Mouse (Mus musculus) lung, postnatal 0 days (tissue): Measurements from ENCODE around the gene Tmem246. TPM values are rescaled to one million over a fixed set of nuclear protein-coding genes. Genes with fewer than 3 reads are reported as not detected.
A peak's percentile ranks its signal among the peaks of the same experiment; 100 is the strongest.

Experiments
- ATAC-seq: fragments of 200-750 bp; cut with Nextera tagmentation; 2 replicates; pipeline ENCODE4 v1.8.0; 2017; ENCODE audit warnings: moderate library complexity
- DNase-seq: peaks from one replicate; pipeline ENCODE4 v3.0.0-alpha.2; 2016; ENCODE audit warnings: low spot score
- H3K27ac ChIP-seq: fragments of 300-500 bp; sonication (generic); 2 replicates; pipeline ENCODE4 v1.5.1; 2014; ENCODE audit warnings: antibody characterized with exemption, mild to moderate bottlenecking, low read length, mixed read lengths
- H3K27me3 ChIP-seq: fragments of 300-500 bp; sonication (generic); replicated peaks from 2 replicates; pipeline ENCODE4 v1.6.1; 2014; ENCODE audit warnings: low read length, mixed read lengths; ENCODE audit not compliant: insufficient read depth
- H3K36me3 ChIP-seq: fragments of 300-500 bp; sonication (generic); 2 replicates; pipeline ENCODE4 v1.6.1; 2014; ENCODE audit warnings: low read length, mixed read lengths; ENCODE audit not compliant: insufficient read depth
- H3K4me1 ChIP-seq: fragments of 300-500 bp; sonication (generic); 2 replicates; pipeline ENCODE4 v1.6.1; 2014; ENCODE audit warnings: antibody characterized with exemption, low read depth, low read length, mixed read lengths; ENCODE audit not compliant: insufficient read depth
- H3K4me2 ChIP-seq: fragments of 300-500 bp; sonication (generic); replicated peaks from 2 replicates; pipeline ENCODE4 v1.6.1; 2014; ENCODE audit warnings: low read depth, mild to moderate bottlenecking, low read length, moderate library complexity, mixed read lengths
- H3K4me3 ChIP-seq: fragments of 300-500 bp; sonication (generic); 2 replicates; pipeline ENCODE4 v1.5.1; 2014; ENCODE audit warnings: low read depth, low read length
- H3K9ac ChIP-seq: fragments of 300-500 bp; sonication (generic); replicated peaks from 2 replicates; pipeline ENCODE4 v1.6.1; 2014; ENCODE audit warnings: low read depth, mild to moderate bottlenecking
- H3K9me3 ChIP-seq: fragments of 300-500 bp; sonication (generic); 2 replicates; pipeline ENCODE4 v1.6.1; 2016; ENCODE audit warnings: low read length, mixed read lengths
- CTCF ChIP-seq: IDR thresholded peaks from 2 replicates; pipeline ENCODE4 v1.5.1; 2016; ENCODE audit warnings: antibody characterized with exemption, mild to moderate bottlenecking
- EP300 ChIP-seq: IDR thresholded peaks from 2 replicates; pipeline ENCODE4 v1.6.1; 2016; ENCODE audit warnings: antibody characterized with exemption, mild to moderate bottlenecking, control low read depth
- WGBS: fragments of 180-500 bp; shearing (Covaris S2); extraction: QIAGEN DNeasy Blood & Tissue Kit; methylation state at CpG from one replicate; pipeline ENCODE4 v1.1.7; 2014; 5-methylcytosine and 5-hydroxymethylcytosine counted together
- polyA plus RNA-seq: library from polyadenylated mRNA; unstranded; fragments of >200 nt; fragmentation: Nextera tagmentation; extraction: Ambion mirVana; gene quantifications from 2 replicates; pipeline ENCODE4 v1.2.1, GENCODE M21; 2015

Tmem246 gene
- polyA plus RNA-seq, 1 experiment from 2014 or later = 32.9 TPM

DNA sequence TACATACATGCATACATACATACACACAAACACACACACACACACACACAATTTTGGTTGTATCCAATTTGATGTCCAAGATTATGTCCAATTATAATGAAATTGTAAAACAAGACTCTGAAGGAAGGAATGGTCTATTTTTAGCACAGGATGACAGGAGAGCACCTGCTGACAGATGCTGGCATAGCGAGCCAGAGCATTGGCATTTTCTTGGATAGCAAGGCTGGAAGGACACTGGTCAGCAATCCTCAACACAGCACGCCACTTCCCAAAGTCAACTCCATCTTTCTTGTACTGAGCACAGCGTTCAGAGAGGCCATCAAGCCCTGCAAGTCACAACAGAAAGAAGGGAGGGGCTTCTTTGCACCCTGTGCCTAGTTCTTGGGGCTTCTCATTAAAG, 56.7 kb downstream of the Tmem246 start:
- Histone ChIP-seq H3K27ac (no peak overlapping the region), H3K9me3 (no peaks in the 10 kb centered on the region), H3K36me3 (no peaks in the 10 kb centered on the region), H3K4me3 (no peak overlapping the region), H3K4me1 (no peaks in the 10 kb centered on the region), H3K4me2 (no peak overlapping the region), H3K27me3 (no peaks in the 10 kb centered on the region), H3K9ac (no peak overlapping the region)
- ATAC-seq (no peak), DNase-seq (no peak)
- 74% methylated on average over 3 of the region's 3 CpGs for WGBS
- TF ChIP-seq EP300 (no peak), CTCF (no peak)

DNA sequence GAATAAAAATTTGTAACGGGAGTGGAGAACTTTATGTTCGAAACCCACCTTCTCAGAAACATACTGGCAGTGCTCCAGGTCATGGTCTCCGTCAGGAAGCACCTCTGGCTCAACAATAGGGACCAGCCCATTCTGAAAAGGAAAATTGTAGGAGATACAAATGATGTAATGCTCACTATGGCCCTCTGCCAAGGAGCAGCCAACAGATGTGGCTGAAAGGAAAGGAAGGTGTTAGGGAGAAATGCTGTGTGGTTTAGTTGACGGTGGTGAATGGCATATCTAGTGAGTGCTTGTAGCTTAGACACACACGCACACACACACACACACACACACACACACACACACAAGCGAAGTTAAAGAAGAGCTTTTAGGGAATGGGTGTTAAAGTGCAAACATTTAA, 58.0 kb downstream of the Tmem246 start:
- DNase-seq (peak; percentile 50), ATAC-seq (peak; percentile 49; the same call in 1 of the 2 replicates)
- no peak overlapping the region for H3K4me2 ChIP-seq
- no peak overlapping the region for H3K27ac ChIP-seq
- no peaks in the 10 kb centered on the region for H3K27me3 ChIP-seq
- H3K4me1 ChIP-seq = no peaks in the 10 kb centered on the region
- no peaks in the 10 kb centered on the region for H3K9me3 ChIP-seq
- H3K9ac ChIP-seq = no peak overlapping the region
- H3K36me3 ChIP-seq = no peaks in the 10 kb centered on the region
- no peak for TF ChIP-seq CTCF
- TF ChIP-seq EP300 = no peak
- no peak overlapping the region for H3K4me3 ChIP-seq
- WGBS = 14% methylated on average over 6 of the region's 6 CpGs

DNA sequence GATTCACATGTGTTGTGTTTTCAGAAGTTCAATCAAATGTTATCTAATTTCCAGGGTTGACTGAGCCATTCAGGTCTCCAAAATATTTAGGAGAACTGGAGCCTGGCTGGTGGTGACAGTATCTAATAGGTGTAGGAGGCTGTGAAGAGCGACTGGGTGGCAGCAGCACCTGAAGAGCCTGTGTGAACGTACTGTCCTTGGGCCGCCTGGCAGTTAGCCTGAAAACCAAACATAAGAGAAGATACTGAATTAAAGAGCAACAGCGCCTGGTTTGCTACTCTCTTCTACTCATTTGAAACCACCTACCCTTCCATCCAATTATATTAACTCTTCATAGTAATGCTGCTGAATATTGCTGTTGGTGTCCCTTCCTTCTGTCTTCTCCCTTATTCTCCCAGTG, 61.0 kb downstream of the Tmem246 start:
- Histone ChIP-seq H3K4me2 (no peak overlapping the region), H3K9me3 (no peaks in the 10 kb centered on the region), H3K27me3 (no peaks in the 10 kb centered on the region), H3K4me1 (no peaks in the 10 kb centered on the region), H3K27ac (no peak overlapping the region), H3K36me3 (no peaks in the 10 kb centered on the region), H3K4me3 (no peak overlapping the region), H3K9ac (no peak overlapping the region)
- ATAC-seq (no peak), DNase-seq (no peak)
- TF ChIP-seq EP300 (no peak), CTCF (no peak)
- WGBS = 71% methylated on average over 4 of the region's 4 CpGs

- H3K9me3 ChIP-seq = no peaks in the 10 kb centered on the region
- H3K4me1 ChIP-seq = no peaks in the 10 kb centered on the region
- H3K27me3 ChIP-seq = no peaks in the 10 kb centered on the region
- peaks cover 3% of the 10 kb centered on the region; the same call in 1 of the 2 replicates for H3K36me3 ChIP-seq
- no peak overlapping the region for H3K4me3 ChIP-seq
- H3K9ac ChIP-seq = no peak overlapping the region
- no peak overlapping the region for H3K4me2 ChIP-seq
- no peak for ATAC-seq
- H3K27ac ChIP-seq = no peak overlapping the region
- TF ChIP-seq CTCF (no peak), EP300 (no peak)
- no peak for DNase-seq
- WGBS = 91% methylated on average over 4 of the region's 4 CpGs
Measured at GRCm38 (mm10) chr4:49535675-49536294, 61.9 kb downstream of the Tmem246 start.

- TF ChIP-seq CTCF (no peak), EP300 (no peak)
- Histone ChIP-seq H3K9ac (no peak overlapping the region), H3K4me1 (no peaks in the 10 kb centered on the region), H3K9me3 (no peaks in the 10 kb centered on the region), H3K27me3 (no peaks in the 10 kb centered on the region), H3K4me2 (no peak overlapping the region), H3K27ac (no peak overlapping the region), H3K36me3 (peaks cover 10% of the 10 kb centered on the region; the same call in 1 of the 2 replicates), H3K4me3 (no peak overlapping the region)
- WGBS = 85% methylated on average over 3 of the region's 3 CpGs
- DNase-seq = no peak
- ATAC-seq = no peak
Measured at GRCm38 (mm10) chr4:49535036-49535435, 62.6 kb downstream of the Tmem246 start.

Other genes with a start within 250 kb of the Tmem246 start
- not detected in 2 replicates for gene Acnat2, start 189.7 kb downstream of the Tmem246 start, polyA plus RNA-seq
- 0.29 TPM in 1 of 2 replicates, not detected in the other for gene Acnat1, start 124.0 kb downstream of the Tmem246 start, polyA plus RNA-seq
- not detected in 2 replicates for gene Baat, start 91.3 kb downstream of the Tmem246 start, polyA plus RNA-seq
- gene Mrpl50, start 76.8 kb downstream of the Tmem246 start, polyA plus RNA-seq = 30.6 and 31.8 TPM in 2 replicates
- gene Zfp189, start 76.7 kb downstream of the Tmem246 start, polyA plus RNA-seq = 4.7 and 4.8 TPM in 2 replicates
- 0.30 and 0.35 TPM in 2 replicates for gene Aldob, start 48.3 kb downstream of the Tmem246 start, polyA plus RNA-seq
- gene Rnf20, start 34.1 kb upstream of the Tmem246 start, polyA plus RNA-seq = 32.6 and 35.3 TPM in 2 replicates
- gene Ppp3r2, start 84.1 kb upstream of the Tmem246 start, polyA plus RNA-seq = 0.11 and 0.20 TPM in 2 replicates
- gene Grin3a, start 247.9 kb upstream of the Tmem246 start, polyA plus RNA-seq = 0.02 and 0.08 TPM in 2 replicates